In genomic region chr11:69398486-69399200, GRCm38 (mm10) we compare ENCODE assay signal across 8 mouse cellular contexts. TPM values are rescaled to one million over a fixed set of nuclear protein-coding genes. Genes with fewer than 3 reads are reported as not detected.
A peak's percentile ranks its signal among the peaks of the same experiment; 100 is the strongest.
DNase-seq lines count a peak whose midpoint lies in the region; ATAC-seq and TF ChIP-seq lines count a peak whose summit lies in the region.

No protein-coding gene starts in this region.

- H3K9me3 ChIP-seq in ES-Bruce4 (replicated peaks; ENCODE audit: control insufficient read depth, insufficient read depth, low read length, poor library complexity, severe bottlenecking) = no peaks in the 10 kb centered on the region
- H3K9me3 ChIP-seq in embryonic facial prominence, embryonic 15.5 days (replicated peaks) = no peaks in the 10 kb centered on the region
- H3K9me3 ChIP-seq in limb, embryonic 14.5 days (ENCODE audit: control insufficient read depth, low read length) = no peaks in the 10 kb centered on the region

- WGBS in embryonic facial prominence, embryonic 15.5 days = 34% methylated on average over 21 of the region's 21 CpGs
- 25% methylated on average over 21 of the region's 21 CpGs for WGBS in limb, embryonic 14.5 days

- H3K4me2 ChIP-seq in embryonic facial prominence, embryonic 15.5 days (replicated peaks) = peak overlapping the region; percentile 33
- peak overlapping the region; percentile 91 for H3K4me2 ChIP-seq in limb, embryonic 14.5 days (replicated peaks; ENCODE audit: low read depth, low read length, severe bottlenecking)

- DNase-seq in gastrocnemius, postnatal 10 days = peak; percentile 15
- DNase-seq in gastrocnemius, adult 18-20 months (ENCODE audit: low spot score) = no peak
- DNase-seq in limb, embryonic 14.5 days (ENCODE audit: low spot score) = no peak
- DNase-seq in urinary bladder, postnatal 10 days (ENCODE audit: low spot score) = no peak
- no peak for DNase-seq in layer of hippocampus, adult 9-11 months
- no peak for DNase-seq in Muller cell, postnatal 12 days (ENCODE audit: inconsistent ontology term)

- H3K27ac ChIP-seq in ES-Bruce4 (ENCODE audit: insufficient read depth, low read length) = no peak overlapping the region
- no peak overlapping the region for H3K27ac ChIP-seq in embryonic facial prominence, embryonic 15.5 days (replicated peaks)
- H3K27ac ChIP-seq in limb, embryonic 14.5 days (replicated peaks; ENCODE audit: low read depth, low read length) = peak overlapping the region; percentile 43; the same call in 1 of the 2 replicates

- H3K4me3 ChIP-seq in ES-Bruce4 (ENCODE audit: low read depth, low read length) = peak overlapping the region; percentile 70
- peak overlapping the region; percentile 23; the same call in 1 of the 2 replicates for H3K4me3 ChIP-seq in embryonic facial prominence, embryonic 15.5 days (replicated peaks)
- peak overlapping the region; percentile 23 for H3K4me3 ChIP-seq in limb, embryonic 14.5 days (replicated peaks; ENCODE audit: low read length)

- H3K4me1 ChIP-seq in ES-Bruce4 (ENCODE audit: control insufficient read depth, insufficient read depth, low read length) = no peaks in the 10 kb centered on the region
- H3K4me1 ChIP-seq in embryonic facial prominence, embryonic 15.5 days = peaks cover 50% of the 10 kb centered on the region
- peaks cover 32% of the 10 kb centered on the region for H3K4me1 ChIP-seq in limb, embryonic 14.5 days (ENCODE audit: control insufficient read depth, insufficient read depth, low read length)

- H3K9ac ChIP-seq in ES-Bruce4 (ENCODE audit: low read depth, poor library complexity, severe bottlenecking) = peak overlapping the region; percentile 65
- H3K9ac ChIP-seq in embryonic facial prominence, embryonic 15.5 days = no peak overlapping the region
- no peak overlapping the region for H3K9ac ChIP-seq in limb, embryonic 14.5 days (ENCODE audit: low read depth, low read length, severe bottlenecking)

- no peaks in the 10 kb centered on the region for H3K27me3 ChIP-seq in ES-Bruce4 (ENCODE audit: control insufficient read depth, insufficient read depth, low read length, poor library complexity, severe bottlenecking)
- H3K27me3 ChIP-seq in embryonic facial prominence, embryonic 15.5 days = no peaks in the 10 kb centered on the region
- H3K27me3 ChIP-seq in limb, embryonic 14.5 days (ENCODE audit: control insufficient read depth, insufficient read depth, low read length) = no peaks in the 10 kb centered on the region

- no peak for TF ChIP-seq POLR2A in ES-Bruce4 (IDR thresholded peaks at IDR 0.05; ENCODE audit: insufficient read depth, low read length)
- TF ChIP-seq POLR2A in limb, embryonic 14.5 days (IDR thresholded peaks at IDR 0.05; ENCODE audit: borderline replicate concordance, extremely low read depth, insufficient read depth, insufficient read length) = no peak

- TF ChIP-seq CTCF in ES-Bruce4 (IDR thresholded peaks at IDR 0.05; ENCODE audit: low read depth, low read length) = no peak

- H3K36me3 ChIP-seq in ES-Bruce4 (ENCODE audit: control insufficient read depth, insufficient read depth, low read length, poor library complexity, severe bottlenecking) = no peaks in the 10 kb centered on the region
- H3K36me3 ChIP-seq in embryonic facial prominence, embryonic 15.5 days = peaks cover 42% of the 10 kb centered on the region
- H3K36me3 ChIP-seq in limb, embryonic 14.5 days (ENCODE audit: control insufficient read depth, insufficient read depth, low read length) = peaks cover 51% of the 10 kb centered on the region

- no peak for ATAC-seq in embryonic facial prominence, embryonic 15.5 days (ENCODE audit: insufficient number of reproducible peaks, low FRiP score, low TSS enrichment, low read depth)
- no peak for ATAC-seq in limb, embryonic 14.5 days (ENCODE audit: low FRiP score, low read depth)

- no peak for TF ChIP-seq EP300 in ES-Bruce4 (IDR thresholded peaks at IDR 0.05; ENCODE audit: insufficient read depth, low read depth, low read length)

RNA-seq across cellular contexts. Expression of gene Tmem88, which starts 0.6 kb away (rescaled TPM):
- 10 to 100 TPM; 14.0 to 15.7 TPM for total RNA-seq in gastrocnemius, postnatal 10 days (2021)
- total RNA-seq in gastrocnemius, adult 18-20 months (2021) = 1 to 10 TPM; 2.6 to 4.1 TPM
- polyA plus RNA-seq in ES-Bruce4 (2011; ENCODE audit: insufficient read depth, insufficient read length, low read depth, missing spikeins) = 15.7 and 16.6 TPM in 2 replicates
- 19.5 and 20.0 TPM in 2 replicates for polyA plus RNA-seq in embryonic facial prominence, embryonic 15.5 days (2015; fragmentation: Nextera tagmentation; extraction: Ambion mirVana)
- 17.0 and 23.7 TPM in 2 replicates for polyA plus RNA-seq in limb, embryonic 14.5 days (2012; rRNA removed)
- polyA plus RNA-seq in limb, embryonic 14.5 days (2014; fragmentation: Nextera tagmentation; extraction: Ambion mirVana) = 18.7 and 18.9 TPM in 2 replicates

RNA-seq across cellular contexts. Expression of gene Cyb5d1, which starts 3.2 kb away (rescaled TPM):
- total RNA-seq in gastrocnemius, postnatal 10 days (2021) = 10 to 100 TPM; 18.8 to 22.3 TPM
- total RNA-seq in gastrocnemius, adult 18-20 months (2021) = 10 to 100 TPM; 29.3 to 33.0 TPM
- polyA plus RNA-seq in ES-Bruce4 (2011; ENCODE audit: insufficient read depth, insufficient read length, low read depth, missing spikeins) = 21.1 and 21.5 TPM in 2 replicates
- polyA plus RNA-seq in embryonic facial prominence, embryonic 15.5 days (2015; fragmentation: Nextera tagmentation; extraction: Ambion mirVana) = 32.6 and 40.9 TPM in 2 replicates
- 29.5 and 32.7 TPM in 2 replicates for polyA plus RNA-seq in limb, embryonic 14.5 days (2012; rRNA removed)
- polyA plus RNA-seq in limb, embryonic 14.5 days (2014; fragmentation: Nextera tagmentation; extraction: Ambion mirVana) = 22.3 and 27.3 TPM in 2 replicates

RNA-seq across cellular contexts. Expression of gene Naa38, which starts 3.4 kb away (rescaled TPM):
- 10 to 100 TPM; 83.8 to 94.5 TPM for total RNA-seq in gastrocnemius, postnatal 10 days (2021)
- total RNA-seq in gastrocnemius, adult 18-20 months (2021) = 10 to 100 TPM; 70.5 to 72.1 TPM
- 77.9 and 94.0 TPM in 2 replicates for polyA plus RNA-seq in ES-Bruce4 (2011; ENCODE audit: insufficient read depth, insufficient read length, low read depth, missing spikeins)
- polyA plus RNA-seq in embryonic facial prominence, embryonic 15.5 days (2015; fragmentation: Nextera tagmentation; extraction: Ambion mirVana) = 150 and 158 TPM in 2 replicates
- polyA plus RNA-seq in limb, embryonic 14.5 days (2012; rRNA removed) = 127 and 131 TPM in 2 replicates
- polyA plus RNA-seq in limb, embryonic 14.5 days (2014; fragmentation: Nextera tagmentation; extraction: Ambion mirVana) = 161 and 171 TPM in 2 replicates

RNA-seq across cellular contexts. Expression of gene Kdm6b, which starts 14.8 kb away (rescaled TPM):
- 10 to 100 TPM; 35.9 to 47.5 TPM for total RNA-seq in gastrocnemius, postnatal 10 days (2021)
- total RNA-seq in gastrocnemius, adult 18-20 months (2021) = 10 to 100 TPM; 19.6 to 22.0 TPM
- polyA plus RNA-seq in ES-Bruce4 (2011; ENCODE audit: insufficient read depth, insufficient read length, low read depth, missing spikeins) = 23.3 and 28.4 TPM in 2 replicates
- polyA plus RNA-seq in embryonic facial prominence, embryonic 15.5 days (2015; fragmentation: Nextera tagmentation; extraction: Ambion mirVana) = 35.5 and 37.2 TPM in 2 replicates
- polyA plus RNA-seq in limb, embryonic 14.5 days (2012; rRNA removed) = 23.7 and 27.5 TPM in 2 replicates
- polyA plus RNA-seq in limb, embryonic 14.5 days (2014; fragmentation: Nextera tagmentation; extraction: Ambion mirVana) = 31.4 and 36.4 TPM in 2 replicates

RNA-seq across cellular contexts. Expression of gene Chd3, which starts 29.4 kb away (rescaled TPM):
- total RNA-seq in gastrocnemius, postnatal 10 days (2021) = 10 to 100 TPM; 39.0 to 59.5 TPM
- total RNA-seq in gastrocnemius, adult 18-20 months (2021) = 1 to 10 TPM; 5.7 to 7.9 TPM
- 21.9 and 25.7 TPM in 2 replicates for polyA plus RNA-seq in ES-Bruce4 (2011; ENCODE audit: insufficient read depth, insufficient read length, low read depth, missing spikeins)
- 88.3 and 91.8 TPM in 2 replicates for polyA plus RNA-seq in embryonic facial prominence, embryonic 15.5 days (2015; fragmentation: Nextera tagmentation; extraction: Ambion mirVana)
- 425 and 497 TPM in 2 replicates for polyA plus RNA-seq in limb, embryonic 14.5 days (2012; rRNA removed)
- 97.8 and 113 TPM in 2 replicates for polyA plus RNA-seq in limb, embryonic 14.5 days (2014; fragmentation: Nextera tagmentation; extraction: Ambion mirVana)
